Mouse (Mus musculus): ENCODE results near the gene Gm28048. TPM values are rescaled to one million over a fixed set of nuclear protein-coding genes. Genes with fewer than 3 reads are reported as not detected.
A peak's percentile ranks its signal among the peaks of the same experiment; 100 is the strongest.

The Gm28048 gene
- total RNA-seq, 1 experiment from 2014 or later = 52.4 TPM

GRCm38 (mm10) chr11:22859301-22859632 lies 122.6 kb downstream of the Gm28048 start:
- ATAC-seq (replicated peaks in 1 of 2; ENCODE audit: insufficient read depth in 1 of 2, low FRiP score in 2 of 2, low TSS enrichment in 1 of 2, low read depth in 1 of 2, poor library complexity in 2 of 2, severe bottlenecking in 2 of 2) = peak in 1 of 2 experiments; percentile 3; a peak in 2 of 4 replicates

GRCm38 (mm10) chr11:22858441-22859300 lies 123.2 kb downstream of the Gm28048 start:
- 0 out of 4 replicates have a peak, but pooled peaks of 1 of the 2 experiments have one; percentile 11 for ATAC-seq (replicated peaks in 1 of 2; ENCODE audit: insufficient read depth in 1 of 2, low FRiP score in 2 of 2, low TSS enrichment in 1 of 2, low read depth in 1 of 2, poor library complexity in 2 of 2, severe bottlenecking in 2 of 2)

- peak; percentile 12 to 14; a peak in 1 of 4 replicates for ATAC-seq (replicated peaks in 1 of 2; ENCODE audit: insufficient read depth in 1 of 2, low FRiP score in 2 of 2, low TSS enrichment in 1 of 2, low read depth in 1 of 2, poor library complexity in 2 of 2, severe bottlenecking in 2 of 2)
Observed at GRCm38 (mm10) chr11:22857705-22858440, 124.0 kb downstream of the Gm28048 start.

GRCm38 (mm10) chr11:22857106-22857704 lies 124.7 kb downstream of the Gm28048 start:
- no peak for ATAC-seq (replicated peaks in 1 of 2; ENCODE audit: insufficient read depth in 1 of 2, low FRiP score in 2 of 2, low TSS enrichment in 1 of 2, low read depth in 1 of 2, poor library complexity in 2 of 2, severe bottlenecking in 2 of 2)

GRCm38 (mm10) chr11:22856371-22856965 lies 125.4 kb downstream of the Gm28048 start:
- no peak for ATAC-seq (replicated peaks in 1 of 2; ENCODE audit: insufficient read depth in 1 of 2, low FRiP score in 2 of 2, low TSS enrichment in 1 of 2, low read depth in 1 of 2, poor library complexity in 2 of 2, severe bottlenecking in 2 of 2)

GRCm38 (mm10) chr11:22854571-22854970 lies 127.3 kb downstream of the Gm28048 start:
- ATAC-seq (replicated peaks in 1 of 2; ENCODE audit: insufficient read depth in 1 of 2, low FRiP score in 2 of 2, low TSS enrichment in 1 of 2, low read depth in 1 of 2, poor library complexity in 2 of 2, severe bottlenecking in 2 of 2) = no peak

GRCm38 (mm10) chr11:22853477-22854157 lies 128.3 kb downstream of the Gm28048 start:
- ATAC-seq (replicated peaks in 1 of 2; ENCODE audit: insufficient read depth in 1 of 2, low FRiP score in 2 of 2, low TSS enrichment in 1 of 2, low read depth in 1 of 2, poor library complexity in 2 of 2, severe bottlenecking in 2 of 2) = peak; percentile 73 to 80

- ATAC-seq (replicated peaks in 1 of 2; ENCODE audit: insufficient read depth in 1 of 2, low FRiP score in 2 of 2, low TSS enrichment in 1 of 2, low read depth in 1 of 2, poor library complexity in 2 of 2, severe bottlenecking in 2 of 2) = no peak
Observed at GRCm38 (mm10) chr11:22852510-22852909, 129.4 kb downstream of the Gm28048 start.

GRCm38 (mm10) chr11:22851416-22851815 lies 130.5 kb downstream of the Gm28048 start:
- no peak for ATAC-seq (replicated peaks in 1 of 2; ENCODE audit: insufficient read depth in 1 of 2, low FRiP score in 2 of 2, low TSS enrichment in 1 of 2, low read depth in 1 of 2, poor library complexity in 2 of 2, severe bottlenecking in 2 of 2)

- no peak for ATAC-seq (replicated peaks in 1 of 2; ENCODE audit: insufficient read depth in 1 of 2, low FRiP score in 2 of 2, low TSS enrichment in 1 of 2, low read depth in 1 of 2, poor library complexity in 2 of 2, severe bottlenecking in 2 of 2)
Observed at GRCm38 (mm10) chr11:22850077-22850476, 131.8 kb downstream of the Gm28048 start.

- no peak for ATAC-seq (replicated peaks in 1 of 2; ENCODE audit: insufficient read depth in 1 of 2, low FRiP score in 2 of 2, low TSS enrichment in 1 of 2, low read depth in 1 of 2, poor library complexity in 2 of 2, severe bottlenecking in 2 of 2)
Observed at GRCm38 (mm10) chr11:22848649-22849195, 133.2 kb downstream of the Gm28048 start.

- no peak for ATAC-seq (replicated peaks in 1 of 2; ENCODE audit: insufficient read depth in 1 of 2, low FRiP score in 2 of 2, low TSS enrichment in 1 of 2, low read depth in 1 of 2, poor library complexity in 2 of 2, severe bottlenecking in 2 of 2)
Observed at GRCm38 (mm10) chr11:22847732-22848648, 133.9 kb downstream of the Gm28048 start.

GRCm38 (mm10) chr11:22846960-22847731 lies 134.7 kb downstream of the Gm28048 start:
- no peak for ATAC-seq (replicated peaks in 1 of 2; ENCODE audit: insufficient read depth in 1 of 2, low FRiP score in 2 of 2, low TSS enrichment in 1 of 2, low read depth in 1 of 2, poor library complexity in 2 of 2, severe bottlenecking in 2 of 2)

- ATAC-seq (replicated peaks in 1 of 2; ENCODE audit: insufficient read depth in 1 of 2, low FRiP score in 2 of 2, low TSS enrichment in 1 of 2, low read depth in 1 of 2, poor library complexity in 2 of 2, severe bottlenecking in 2 of 2) = no peak
Observed at GRCm38 (mm10) chr11:22846093-22846835, 135.6 kb downstream of the Gm28048 start.

Data from hematopoietic stem cell, adult 5-6 weeks (primary cell).